Mouse (Mus musculus): ENCODE measurements at regions not wholly inside any gene's neighbourhood (a gene's known extent, or its start where the extent isn't known, plus 50 kb on each side); places are given as distances from the start of the nearest gene placed in this dataset.
"Not testable (repeated sequence)": the region's sequence is repeated elsewhere in the genome, so short reads cannot be mapped to it uniquely, and the experiment has no call there.

DNA sequence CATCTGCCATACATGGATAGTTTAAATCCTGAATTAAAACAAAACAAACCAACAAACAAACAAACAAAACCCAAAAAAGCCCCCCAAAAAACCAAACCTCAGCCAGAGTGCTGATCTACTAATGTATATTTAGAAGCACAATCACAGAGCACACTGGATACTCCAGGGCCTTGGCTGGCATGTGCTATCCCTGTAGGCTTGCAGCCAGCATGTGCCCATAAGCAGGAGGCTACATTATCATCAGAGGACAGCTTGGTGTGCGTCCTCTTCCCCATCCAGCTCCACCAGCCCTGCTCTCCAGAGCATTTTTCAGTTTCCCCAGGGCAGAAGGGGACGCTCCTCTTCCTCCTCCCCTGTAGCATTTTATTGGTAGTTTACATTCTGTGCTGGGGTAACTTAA is 198.9 kb downstream of the Mterf1b start:
- Histone ChIP-seq H3ac (ENCODE audit: control insufficient read depth, insufficient read length) (no peak overlapping the region), H3K36me3 (ENCODE audit: control insufficient read depth, insufficient read depth) (no peaks in the 10 kb centered on the region), H3K4me3 (no peak overlapping the region), H3K27me3 (ENCODE audit: control insufficient read depth, insufficient read depth, insufficient read length) (no peaks in the 10 kb centered on the region), H3K4me2 (ENCODE audit: low read depth) (no peak overlapping the region), H3K79me2 (ENCODE audit: control insufficient read depth, insufficient read depth) (no peaks in the 10 kb centered on the region)
- no peak for TF ChIP-seq TCF12 (IDR thresholded peaks at IDR 0.05; ENCODE audit: insufficient read depth, poor library complexity, severe bottlenecking)
- no peak for TF ChIP-seq TCF3 (IDR thresholded peaks at IDR 0.05; ENCODE audit: insufficient read length, low read depth)

DNA sequence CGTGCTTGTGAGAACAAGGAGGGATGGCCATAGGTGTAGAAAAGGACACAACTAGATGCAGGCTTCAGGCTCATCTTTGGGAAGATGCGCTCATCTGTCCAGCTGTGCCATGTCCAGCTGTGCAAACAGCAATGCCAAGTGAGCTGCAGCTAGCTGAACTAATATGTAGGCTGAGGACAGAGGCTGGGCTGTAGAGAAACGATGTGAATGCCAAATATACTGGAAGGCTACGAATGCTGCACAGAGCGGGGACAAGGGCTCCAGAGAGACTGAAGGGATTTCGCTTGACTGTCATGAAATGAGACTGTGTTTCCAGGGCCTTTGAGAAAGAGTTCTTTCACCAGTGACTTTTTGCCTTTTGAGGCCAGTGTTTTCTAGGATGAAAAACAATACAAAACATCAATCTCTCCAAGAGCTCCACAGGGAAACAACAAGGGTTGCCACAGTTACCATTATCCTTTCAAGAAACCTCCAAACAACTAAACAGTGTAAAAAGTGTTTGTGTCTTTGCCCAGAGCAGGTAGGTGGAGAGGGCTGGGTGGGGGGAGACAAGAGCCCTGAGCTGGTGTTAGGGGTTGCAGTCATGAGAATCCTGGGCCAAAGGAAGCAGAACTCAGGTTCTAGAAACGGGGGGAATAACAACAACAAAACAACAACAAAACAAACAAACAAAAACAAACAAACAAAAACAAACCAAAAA is 202.3 kb downstream of the Mterf1b start:
- not testable (repeated sequence) for H3K79me2 ChIP-seq (ENCODE audit: control insufficient read depth, insufficient read depth); H3ac ChIP-seq (ENCODE audit: control insufficient read depth, insufficient read length); H3K27me3 ChIP-seq (ENCODE audit: control insufficient read depth, insufficient read depth, insufficient read length); H3K4me3 ChIP-seq; H3K36me3 ChIP-seq (ENCODE audit: control insufficient read depth, insufficient read depth); H3K4me2 ChIP-seq (ENCODE audit: low read depth)

- no peak for TF ChIP-seq POLR2AphosphoS2 (IDR thresholded peaks at IDR 0.05; ENCODE audit: insufficient read length, low read depth)
- no peaks in the 10 kb centered on the region for H3K27me3 ChIP-seq (ENCODE audit: control insufficient read depth, insufficient read depth, insufficient read length)
- H3ac ChIP-seq (ENCODE audit: control insufficient read depth, insufficient read length) = no peak overlapping the region
- H3K36me3 ChIP-seq (ENCODE audit: control insufficient read depth, insufficient read depth) = no peaks in the 10 kb centered on the region
- no peak overlapping the region for H3K4me3 ChIP-seq
- no peak overlapping the region for H3K4me2 ChIP-seq (ENCODE audit: low read depth)
- H3K79me2 ChIP-seq (ENCODE audit: control insufficient read depth, insufficient read depth) = no peaks in the 10 kb centered on the region
Measured at GRCm38 (mm10) chr5:4398087-4398486, 205.9 kb downstream of the Mterf1b start.

GRCm38 (mm10) chr5:4417761-4418160 is 225.6 kb downstream of the Mterf1b start:
- no peak for TF ChIP-seq TCF12 (IDR thresholded peaks at IDR 0.05; ENCODE audit: insufficient read depth, poor library complexity, severe bottlenecking)
- no peak for TF ChIP-seq POLR2AphosphoS2 (IDR thresholded peaks at IDR 0.05; ENCODE audit: insufficient read length, low read depth)
- no peak for TF ChIP-seq REST (IDR thresholded peaks at IDR 0.05; ENCODE audit: insufficient read depth, insufficient read length)
- TF ChIP-seq POLR2A (IDR thresholded peaks at IDR 0.05; ENCODE audit: insufficient read length, low read depth) = no peak
- TF ChIP-seq MAX (IDR thresholded peaks at IDR 0.05; ENCODE audit: low read depth) = no peak
- no peak for TF ChIP-seq MYOD1 (IDR thresholded peaks at IDR 0.05; ENCODE audit: control insufficient read depth in 1 of 3, insufficient read length in 2 of 3, low read depth in 2 of 3)
- no peak for TF ChIP-seq E2F4 (IDR thresholded peaks at IDR 0.05; ENCODE audit: insufficient read depth)
- no peak for TF ChIP-seq CEBPB (IDR thresholded peaks at IDR 0.05; ENCODE audit: insufficient read depth, poor library complexity, severe bottlenecking)
- TF ChIP-seq USF1 (IDR thresholded peaks at IDR 0.05; ENCODE audit: low read depth) = no peak
- TF ChIP-seq SRF (IDR thresholded peaks at IDR 0.05; ENCODE audit: control insufficient read depth, insufficient read length, low read depth) = no peak
- no peak for TF ChIP-seq TCF3 (IDR thresholded peaks at IDR 0.05; ENCODE audit: insufficient read length, low read depth)
- no peak for TF ChIP-seq MYOG (IDR thresholded peaks at IDR 0.05; ENCODE audit: control insufficient read depth in 1 of 3, insufficient read depth in 1 of 3, insufficient read length in 2 of 3, low read depth in 2 of 3)
- H3K27me3 ChIP-seq (ENCODE audit: control insufficient read depth, insufficient read depth, insufficient read length) = no peaks in the 10 kb centered on the region

More at GRCm38 (mm10) chr5:4417761-4418160, 225.6 kb downstream of the Mterf1b start:
- Histone ChIP-seq H3K36me3 (ENCODE audit: control insufficient read depth, insufficient read depth) (no peaks in the 10 kb centered on the region), H3K4me2 (ENCODE audit: low read depth) (no peak overlapping the region), H3K4me3 (no peak overlapping the region), H3K79me2 (ENCODE audit: control insufficient read depth, insufficient read depth) (no peaks in the 10 kb centered on the region), H3ac (ENCODE audit: control insufficient read depth, insufficient read length) (no peak overlapping the region)

Measured in myocyte (in vitro differentiated cells).